Mouse (Mus musculus) intestine, postnatal 0 days (tissue): ENCODE data around the gene Pgpep1. TPM values are rescaled to one million over a fixed set of nuclear protein-coding genes. Genes with fewer than 3 reads are reported as not detected.

Experiments
- ATAC-seq: fragments of 200-750 bp; cut with Nextera tagmentation; 2 replicates; pipeline ENCODE4 v1.8.0; 2017; ENCODE audit warnings: mild to moderate bottlenecking, moderate TSS enrichment, moderate library complexity
- H3K27ac ChIP-seq: fragments of 300-500 bp; sonication (generic); 2 replicates; pipeline ENCODE4 v1.5.1; 2014; ENCODE audit warnings: mild to moderate bottlenecking, low read depth, low read length, moderate library complexity
- H3K27me3 ChIP-seq: fragments of 300-500 bp; sonication (generic); replicated peaks from 2 replicates; pipeline ENCODE4 v1.6.1; 2014; ENCODE audit warnings: low read length, mixed read lengths; ENCODE audit not compliant: control insufficient read depth, insufficient read depth
- H3K36me3 ChIP-seq: fragments of 300-500 bp; sonication (generic); 2 replicates; pipeline ENCODE4 v1.6.1; 2014; ENCODE audit warnings: mild to moderate bottlenecking, moderate library complexity; ENCODE audit not compliant: control insufficient read depth, insufficient read depth
- H3K4me1 ChIP-seq: fragments of 300-500 bp; sonication (generic); replicated peaks from 2 replicates; pipeline ENCODE4 v1.6.1; 2014; ENCODE audit warnings: antibody characterized with exemption, low read length, mixed read lengths; ENCODE audit not compliant: control insufficient read depth, insufficient read depth
- H3K4me2 ChIP-seq: fragments of 300-500 bp; sonication (generic); replicated peaks from 2 replicates; pipeline ENCODE4 v1.6.1; 2014; ENCODE audit warnings: low read depth, mild to moderate bottlenecking, moderate library complexity
- H3K4me3 ChIP-seq: fragments of 300-500 bp; sonication (generic); 2 replicates; pipeline ENCODE4 v1.5.1; 2014; ENCODE audit warnings: low read depth, low read length
- H3K9ac ChIP-seq: fragments of 300-500 bp; sonication (generic); 2 replicates; pipeline ENCODE4 v1.6.1; 2014; ENCODE audit warnings: mild to moderate bottlenecking, low read depth, low read length
- H3K9me3 ChIP-seq: fragments of 300-500 bp; sonication (generic); 2 replicates; pipeline ENCODE4 v1.6.1; 2016; ENCODE audit warnings: mixed run types; ENCODE audit not compliant: control insufficient read depth
- CTCF ChIP-seq: sonication (generic); IDR thresholded peaks from 2 replicates; pipeline ENCODE4 v1.5.1; 2016; ENCODE audit warnings: low read depth, mild to moderate bottlenecking, control low read depth, antibody characterized with exemption, moderate library complexity
- WGBS: fragments of 180-500 bp; shearing (Covaris S2); extraction: QIAGEN DNeasy Blood & Tissue Kit; methylation state at CpG from one replicate; pipeline ENCODE4 v1.1.7; 2014; 5-methylcytosine and 5-hydroxymethylcytosine counted together
- polyA plus RNA-seq: library from polyadenylated mRNA; unstranded; fragments of >200 nt; fragmentation: Nextera tagmentation; extraction: Ambion mirVana; gene quantifications from 2 replicates; pipeline ENCODE4 v1.2.1, GENCODE M21; 2015

Pgpep1 gene
- polyA plus RNA-seq, 1 experiment from 2014 or later: 79.0 TPM

- Histone ChIP-seq H3K4me3 (peak overlapping the region; percentile 39), H3K4me1 (no peaks in the 10 kb centered on the region), H3K36me3 (no peaks in the 10 kb centered on the region), H3K27me3 (no peaks in the 10 kb centered on the region), H3K27ac (peak overlapping the region; percentile 78), H3K4me2 (peak overlapping the region; percentile 67), H3K9me3 (no peaks in the 10 kb centered on the region), H3K9ac (peak overlapping the region; percentile 23; the same call in 1 of the 2 replicates)
- no peak for TF ChIP-seq CTCF
- ATAC-seq: peak; percentile 61
- WGBS: 17% methylated on average over 22 of the region's 22 CpGs
Observed at GRCm38 (mm10) chr8:70630532-70631381, 29.4 kb downstream of the Pgpep1 start.

- TF ChIP-seq CTCF: peak; percentile 100
- peak; percentile 72 for ATAC-seq
- Histone ChIP-seq H3K4me2 (peak overlapping the region; percentile 67), H3K9ac (peak overlapping the region; percentile 44; the same call in 1 of the 2 replicates), H3K4me1 (no peaks in the 10 kb centered on the region), H3K27me3 (no peaks in the 10 kb centered on the region), H3K4me3 (peak overlapping the region; percentile 39), H3K36me3 (no peaks in the 10 kb centered on the region), H3K9me3 (no peaks in the 10 kb centered on the region), H3K27ac (peak overlapping the region; percentile 46; the same call in 1 of the 2 replicates)
- 1% methylated on average over 60 of the region's 60 CpGs for WGBS
Observed at GRCm38 (mm10) chr8:70629574-70630531, 30.3 kb downstream of the Pgpep1 start.

- 0 out of 2 replicates have a peak overlapping the region, but pooled peaks have one; percentile 44 for H3K9ac ChIP-seq
- ATAC-seq: no peak
- no peaks in the 10 kb centered on the region for H3K27me3 ChIP-seq
- WGBS: 56% methylated on average over 7 of the region's 7 CpGs
- peak overlapping the region; percentile 67 for H3K4me2 ChIP-seq
- H3K27ac ChIP-seq: 0 out of 2 replicates have a peak overlapping the region, but pooled peaks have one; percentile 46
- H3K36me3 ChIP-seq: no peaks in the 10 kb centered on the region
- TF ChIP-seq CTCF: no peak
- H3K4me3 ChIP-seq: no peak overlapping the region
- no peaks in the 10 kb centered on the region for H3K4me1 ChIP-seq
- no peaks in the 10 kb centered on the region for H3K9me3 ChIP-seq
Observed at GRCm38 (mm10) chr8:70628986-70629490, 31.1 kb downstream of the Pgpep1 start.

- H3K9ac ChIP-seq: no peak overlapping the region
- no peak overlapping the region for H3K27ac ChIP-seq
- no peaks in the 10 kb centered on the region for H3K27me3 ChIP-seq
- no peak overlapping the region for H3K4me3 ChIP-seq
- H3K36me3 ChIP-seq: no peaks in the 10 kb centered on the region
- TF ChIP-seq CTCF: no peak
- no peak for ATAC-seq
- WGBS: 93% methylated on average over 5 of the region's 5 CpGs
- H3K4me1 ChIP-seq: no peaks in the 10 kb centered on the region
- H3K4me2 ChIP-seq: no peak overlapping the region
- no peaks in the 10 kb centered on the region for H3K9me3 ChIP-seq
Observed at GRCm38 (mm10) chr8:70627041-70627440, 33.1 kb downstream of the Pgpep1 start.

GRCm38 (mm10) chr8:70625104-70625503 lies 35.1 kb downstream of the Pgpep1 start:
- Histone ChIP-seq H3K27ac (no peak overlapping the region), H3K4me1 (no peaks in the 10 kb centered on the region), H3K4me2 (no peak overlapping the region), H3K9ac (no peak overlapping the region), H3K27me3 (no peaks in the 10 kb centered on the region), H3K4me3 (no peak overlapping the region), H3K9me3 (no peaks in the 10 kb centered on the region), H3K36me3 (no peaks in the 10 kb centered on the region)
- TF ChIP-seq CTCF: peak; percentile 84
- ATAC-seq: no peak
- 17% methylated on average over 5 of the region's 5 CpGs for WGBS
